Mouse (Mus musculus) thymus, postnatal 0 days (tissue): ENCODE measurements at regions not wholly inside any gene's neighbourhood (a gene's known extent, or its start where the extent isn't known, plus 50 kb on each side); places are given as distances from the start of the nearest gene placed in this dataset.

ENCODE experiments used
- DNase-seq: peaks from one replicate; pipeline ENCODE4 v3.0.0-alpha.2; 2015; ENCODE audit warnings: low spot score

DNA sequence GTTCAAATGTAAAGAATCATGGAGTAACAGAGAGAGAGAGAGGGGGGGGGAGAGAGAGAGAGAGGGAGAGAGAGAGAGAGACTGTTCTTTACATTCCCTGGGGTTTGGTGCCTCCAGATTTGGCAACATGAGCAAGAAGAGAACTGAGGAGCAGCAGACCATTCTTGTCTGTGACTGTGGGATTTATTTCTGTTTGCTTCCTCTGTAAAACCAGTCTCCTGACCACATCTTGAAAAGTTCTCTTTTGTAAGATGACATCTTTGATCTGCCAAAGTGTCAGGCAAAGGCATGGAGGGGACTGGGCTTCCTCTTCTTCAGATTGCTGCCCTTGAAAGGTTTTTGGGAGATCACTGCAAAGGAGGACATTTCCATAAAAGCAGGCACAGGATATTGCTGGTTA is 376.3 kb downstream of the Kcnj2 start:
- no peak for DNase-seq

DNA sequence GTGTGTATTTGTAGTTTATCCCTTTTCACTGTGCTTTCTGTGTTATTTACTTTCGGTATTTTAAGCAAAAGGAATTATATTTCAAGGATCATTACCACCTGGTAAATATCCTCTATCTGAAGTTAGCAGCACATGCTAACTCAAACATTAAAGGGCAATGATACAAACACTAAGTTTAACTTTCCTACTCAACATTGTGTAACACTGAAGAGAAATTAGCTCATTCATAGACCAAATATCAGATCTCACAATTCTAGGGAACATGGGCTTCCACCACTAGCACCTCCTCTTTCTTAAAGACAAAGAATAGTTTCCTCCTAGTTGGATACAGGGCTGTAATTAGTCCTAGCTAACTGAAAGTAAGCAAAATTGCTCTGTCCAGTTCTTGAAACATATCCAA is 377.4 kb downstream of the Kcnj2 start:
- no peak for DNase-seq

DNA sequence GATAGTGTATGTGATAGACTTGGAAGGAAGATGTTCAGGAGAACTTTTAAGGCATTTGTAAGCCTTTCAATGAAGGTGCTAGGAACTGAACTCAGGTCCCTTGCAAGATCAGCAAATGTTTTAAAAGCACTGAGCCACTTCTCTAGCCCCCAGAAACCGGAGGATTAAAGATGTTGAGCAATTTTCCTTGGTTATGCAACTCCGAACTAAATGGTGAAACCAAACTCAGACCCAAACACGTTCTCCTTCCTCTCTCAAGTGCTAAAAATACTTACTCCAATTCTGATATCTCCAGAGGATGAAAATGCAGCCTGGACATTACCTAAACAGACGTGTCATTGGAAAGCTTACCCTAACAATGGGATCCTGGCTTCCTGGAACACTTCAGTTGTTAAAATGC is 378.8 kb downstream of the Kcnj2 start:
- DNase-seq = no peak

DNA sequence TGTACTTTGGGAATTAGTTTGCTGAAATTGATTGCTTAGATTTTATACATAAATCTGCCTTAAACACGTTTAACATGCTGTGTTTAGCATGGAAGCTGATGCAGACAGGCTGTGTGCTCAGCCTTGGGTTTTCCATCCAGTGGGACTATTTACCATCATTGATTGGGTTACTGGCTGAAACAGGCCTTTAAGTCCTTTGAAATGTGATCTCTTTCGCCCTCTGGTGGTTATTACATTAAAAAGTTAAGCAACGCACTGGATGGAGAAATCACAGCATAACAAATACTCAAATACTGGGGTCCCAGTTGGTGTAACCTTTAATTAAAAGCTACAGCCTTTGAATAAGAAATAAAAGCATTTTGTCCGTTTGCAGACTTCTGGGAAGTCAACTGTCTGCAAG is 379.8 kb downstream of the Kcnj2 start:
- DNase-seq = peak; percentile 10

DNA sequence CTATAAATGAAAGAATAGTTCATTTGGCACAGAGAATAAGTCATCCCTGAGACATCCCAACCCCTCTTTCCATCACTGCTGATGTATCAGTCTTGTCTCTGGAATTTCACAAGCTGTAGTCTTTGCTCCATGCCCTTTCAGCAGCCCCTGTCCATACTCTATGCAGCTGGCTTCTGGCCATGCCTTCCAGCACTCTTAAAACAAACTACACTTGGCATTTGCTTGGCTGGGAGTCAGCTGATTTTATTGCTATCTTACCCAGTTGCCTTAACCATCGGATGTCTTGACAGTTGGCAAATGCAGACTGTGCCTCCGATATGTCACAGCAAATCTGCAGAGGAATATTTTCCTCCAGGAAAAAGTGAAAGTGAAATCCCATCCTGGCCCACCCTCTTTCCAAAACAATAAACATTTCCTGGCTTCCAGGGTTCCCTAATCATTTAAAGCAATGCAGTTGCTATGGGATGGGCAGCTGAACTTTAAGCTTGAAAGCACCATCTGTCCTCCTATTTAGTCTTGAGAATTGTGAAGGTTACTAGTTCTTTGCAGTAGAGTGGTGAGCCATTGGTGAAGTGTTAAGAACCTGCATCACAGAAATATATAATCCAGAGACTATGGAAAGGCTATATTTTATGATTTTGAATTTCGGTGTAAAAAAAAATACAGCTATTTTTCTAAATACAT is 385.0 kb downstream of the Kcnj2 start:
- DNase-seq = no peak

DNA sequence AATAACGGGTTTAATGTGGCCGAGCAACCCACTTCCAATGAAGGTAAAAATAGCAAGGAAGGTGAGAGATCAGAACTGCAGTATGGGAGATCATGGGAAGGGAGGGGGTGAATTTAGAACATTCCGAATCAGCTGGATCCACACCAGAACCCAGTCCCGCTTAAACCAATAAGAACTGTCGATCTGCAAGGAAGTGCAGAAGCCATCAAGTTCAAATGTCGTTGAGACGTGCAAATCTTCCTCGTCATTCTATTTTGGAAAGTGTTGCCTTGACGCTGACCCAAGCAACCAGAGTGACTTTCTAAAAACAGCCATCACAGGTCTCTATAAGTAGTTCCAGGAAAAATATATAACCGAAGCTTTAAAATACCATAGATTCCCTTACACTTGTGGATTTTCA is 394.1 kb downstream of the Kcnj2 start:
- DNase-seq = no peak

DNA sequence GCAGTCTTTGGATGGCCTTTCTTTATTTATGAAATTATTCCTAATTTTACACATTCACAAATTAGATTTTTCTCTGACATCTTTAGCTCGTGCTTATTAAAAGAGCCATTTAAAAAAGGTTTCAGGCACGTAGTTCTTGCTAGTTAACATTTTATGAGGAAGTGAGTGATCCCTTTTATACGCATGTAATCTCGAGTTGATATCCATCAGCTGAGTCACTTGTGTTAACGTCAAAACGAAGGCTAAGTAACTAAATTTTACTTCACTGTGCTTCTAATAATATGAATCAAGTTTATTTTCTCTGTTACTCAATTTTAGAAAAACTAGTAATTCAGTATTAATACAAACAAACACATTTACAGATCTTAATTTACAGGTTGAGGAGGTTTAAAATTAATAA is 419.0 kb downstream of the Kcnj2 start:
- DNase-seq = no peak

DNA sequence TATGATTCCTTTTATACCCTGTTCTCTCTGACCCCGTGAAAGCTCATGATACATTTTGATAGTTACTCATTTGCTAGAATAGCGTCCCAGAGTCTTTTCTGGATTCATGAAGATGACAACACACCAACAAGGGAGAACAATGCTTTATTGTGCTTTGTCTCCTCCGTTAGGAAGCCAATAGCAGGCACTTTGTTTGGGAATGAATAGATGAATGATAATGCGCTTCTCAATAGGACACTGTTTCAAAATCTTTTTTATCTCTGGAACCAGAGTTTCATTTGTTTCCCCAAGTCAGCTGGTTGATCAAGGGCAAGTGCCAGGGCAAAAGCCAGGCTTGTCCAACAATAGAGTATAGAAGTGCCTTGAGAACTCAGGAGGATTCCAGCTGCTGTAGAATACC is 446.5 kb downstream of the Kcnj2 start:
- DNase-seq = no peak

DNA sequence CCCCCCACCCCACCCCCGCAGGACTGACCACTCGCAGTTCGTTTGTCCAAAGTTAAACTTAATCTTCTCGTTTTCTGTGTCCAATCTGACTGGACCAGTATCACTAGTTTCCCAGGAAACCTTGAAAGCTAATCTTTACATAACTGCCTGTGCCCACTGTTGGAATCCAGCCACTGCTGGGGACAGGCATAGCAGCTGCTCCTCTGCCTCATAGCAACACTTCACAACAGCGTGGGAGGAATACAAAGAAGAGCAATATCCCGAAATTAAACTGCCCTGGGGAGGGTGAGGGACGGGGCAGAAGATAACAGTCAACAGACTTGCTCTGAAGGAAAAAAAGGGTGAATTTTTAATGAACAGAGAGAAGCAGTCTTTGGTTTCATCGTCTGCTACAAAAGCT is 456.8 kb downstream of the Kcnj2 start:
- no peak for DNase-seq

DNA sequence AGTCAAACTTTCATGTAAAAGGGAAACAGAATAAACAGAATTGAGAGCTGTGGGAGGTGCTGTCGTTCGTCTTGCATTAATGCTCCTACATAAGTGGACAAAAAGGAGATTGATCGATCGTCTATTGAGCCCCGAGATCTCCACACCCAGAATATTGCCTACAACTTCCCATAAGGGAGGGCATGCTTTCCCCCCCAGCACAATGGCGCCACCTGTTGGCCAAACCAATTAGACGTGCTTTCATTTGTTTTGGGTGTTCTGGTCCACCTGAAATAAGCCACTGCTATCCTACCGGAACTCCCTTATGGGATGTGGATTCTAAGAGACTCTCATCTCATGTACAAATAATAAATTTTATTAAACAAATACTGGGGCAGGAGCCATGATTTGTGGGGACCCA is 457.5 kb downstream of the Kcnj2 start:
- peak; percentile 33 for DNase-seq

DNA sequence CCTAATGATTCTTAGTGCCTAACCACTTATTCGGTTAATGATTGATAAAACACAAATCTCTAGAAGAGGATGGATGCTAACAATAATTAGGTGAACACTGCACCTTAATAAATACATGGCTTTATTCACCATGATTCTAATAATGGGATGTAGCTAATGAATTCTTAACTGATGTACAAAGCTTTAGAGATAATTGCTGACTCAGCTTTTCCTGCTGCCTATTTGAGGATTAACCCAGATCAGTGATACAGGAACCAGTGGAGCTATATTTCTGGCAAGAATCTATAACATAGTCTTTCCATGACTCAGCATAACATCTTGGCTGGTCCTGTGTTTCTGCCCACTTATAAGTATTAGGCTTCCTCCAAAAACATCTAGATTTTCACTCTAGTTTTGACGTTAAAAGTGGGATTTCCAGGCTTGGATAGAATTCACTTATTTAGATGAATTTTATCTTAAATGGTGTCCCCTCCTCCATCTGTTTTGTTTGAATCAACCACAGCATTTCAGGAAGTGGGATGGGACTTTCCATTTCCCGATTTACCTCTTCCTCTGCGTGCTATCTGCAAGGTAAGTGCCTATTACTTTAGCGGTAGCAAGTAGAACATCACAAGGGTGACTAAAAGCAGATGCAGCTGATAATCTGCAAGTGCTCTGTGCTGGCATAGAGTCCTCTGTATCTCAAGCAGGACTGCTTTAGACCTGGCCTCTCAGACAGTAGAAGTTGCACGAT is 460.2 kb downstream of the Kcnj2 start:
- no peak for DNase-seq

DNA sequence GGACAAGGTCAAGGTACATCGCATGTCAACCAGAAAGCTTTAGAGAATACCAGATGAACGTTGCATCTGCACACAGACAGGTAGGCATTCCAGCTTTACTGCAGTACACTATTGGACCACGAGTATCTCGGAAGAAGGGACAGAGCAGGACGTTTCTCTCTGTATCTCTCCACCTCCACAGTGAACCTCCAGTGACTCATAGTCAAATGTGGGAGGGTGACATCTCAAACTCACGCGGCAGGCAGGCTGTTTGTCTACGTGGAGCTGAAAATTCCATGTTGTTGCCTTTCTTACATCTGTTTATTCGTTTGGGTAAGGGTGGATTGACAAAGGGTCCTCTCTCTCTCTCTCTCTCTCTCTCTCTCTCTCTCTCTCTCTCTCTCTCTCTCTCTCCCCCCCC is 463.6 kb downstream of the Kcnj2 start:
- no peak for DNase-seq

DNA sequence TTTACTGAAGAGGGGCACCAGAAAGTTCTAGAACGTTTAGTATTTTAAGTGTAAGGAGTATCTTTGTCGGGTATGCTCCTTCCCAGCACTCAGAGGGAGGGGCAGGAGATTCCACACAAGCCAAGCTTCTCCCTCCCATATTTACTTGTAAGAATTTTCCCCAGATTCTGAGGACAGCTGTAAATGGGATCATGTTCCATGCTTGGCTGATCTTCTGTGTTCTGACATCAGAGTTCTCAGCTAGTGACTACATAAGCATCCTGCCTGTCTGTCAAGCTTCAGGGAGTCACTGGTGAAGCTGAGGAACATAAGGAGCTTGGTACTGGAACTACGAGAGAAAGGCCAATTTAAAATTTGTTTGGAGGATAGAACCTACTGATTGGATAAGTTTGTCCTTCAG is 464.9 kb downstream of the Kcnj2 start:
- no peak for DNase-seq

DNA sequence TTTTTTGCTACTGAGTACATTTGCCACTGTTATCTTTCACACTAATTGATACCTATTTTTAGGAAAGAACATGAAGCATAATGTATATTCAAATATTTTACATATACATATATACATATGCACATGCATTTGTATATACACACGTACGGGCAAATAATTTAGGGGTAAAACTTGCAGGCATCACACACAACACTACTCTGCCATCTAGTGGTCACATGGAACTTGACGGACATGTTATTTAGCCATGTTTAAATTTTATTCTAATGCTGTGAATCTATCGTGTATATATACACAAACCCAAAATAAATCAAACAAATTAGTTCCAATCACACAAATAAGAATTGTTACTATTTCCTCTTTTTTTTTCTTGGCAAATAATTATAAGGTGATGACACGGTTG is 466.5 kb downstream of the Kcnj2 start:
- DNase-seq = peak; percentile 39

DNA sequence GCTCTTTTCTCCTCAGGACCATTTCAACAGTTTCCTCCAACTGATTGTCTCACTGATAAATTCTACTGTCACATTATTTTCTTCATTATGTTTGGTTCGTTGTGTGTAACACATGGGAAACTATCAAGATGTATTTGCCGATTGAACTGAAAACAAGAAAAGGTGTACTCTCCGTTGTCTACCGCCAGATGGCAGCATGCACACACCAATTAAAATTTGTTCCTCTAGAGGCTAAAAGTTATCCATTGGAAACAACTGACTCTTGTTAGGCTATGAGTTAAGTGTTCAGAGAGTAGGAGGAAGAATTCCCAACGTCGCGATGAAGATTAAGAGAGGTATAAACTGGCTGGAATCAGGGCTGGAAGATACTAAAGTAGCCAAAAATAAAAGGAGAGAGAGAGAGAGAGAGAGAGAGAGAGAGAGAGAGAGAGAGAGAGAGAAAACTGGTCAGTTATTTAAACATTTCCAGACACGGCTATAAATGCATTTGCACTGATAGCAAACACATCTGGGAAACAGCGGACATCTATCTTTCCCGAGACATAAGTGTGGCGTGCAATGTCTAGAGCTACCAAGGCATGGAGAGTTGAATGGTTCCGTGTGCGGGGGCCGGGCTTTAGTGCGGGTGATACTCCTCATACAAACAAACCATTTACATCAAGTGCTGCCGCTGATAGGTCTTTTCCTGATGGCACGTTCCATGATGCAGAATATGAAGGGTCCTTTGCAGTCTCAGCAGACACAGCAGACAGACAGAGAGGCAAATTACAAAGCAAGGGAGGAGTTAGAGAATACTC is 470.3 kb downstream of the Kcnj2 start:
- DNase-seq = peak; percentile 54

DNA sequence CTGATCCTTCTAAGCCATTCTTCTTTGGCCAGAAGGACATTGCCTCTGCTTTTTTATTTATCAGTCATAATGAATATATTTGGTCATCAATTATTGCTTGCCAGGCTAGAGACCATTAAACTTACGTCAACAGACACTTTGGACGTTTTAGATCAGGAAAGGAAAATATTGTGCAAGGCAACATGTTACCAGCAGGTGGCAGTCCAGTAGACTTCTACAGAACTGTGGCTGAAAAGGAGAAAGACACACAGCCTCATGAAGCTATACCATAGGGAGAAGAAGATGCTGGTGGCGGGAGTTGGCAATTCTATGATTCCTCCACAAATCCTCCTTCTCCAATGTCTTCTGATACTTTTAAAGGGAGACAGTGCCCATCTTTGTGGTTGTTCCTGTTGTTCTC is 471.7 kb downstream of the Kcnj2 start:
- peak; percentile 48 for DNase-seq

DNA sequence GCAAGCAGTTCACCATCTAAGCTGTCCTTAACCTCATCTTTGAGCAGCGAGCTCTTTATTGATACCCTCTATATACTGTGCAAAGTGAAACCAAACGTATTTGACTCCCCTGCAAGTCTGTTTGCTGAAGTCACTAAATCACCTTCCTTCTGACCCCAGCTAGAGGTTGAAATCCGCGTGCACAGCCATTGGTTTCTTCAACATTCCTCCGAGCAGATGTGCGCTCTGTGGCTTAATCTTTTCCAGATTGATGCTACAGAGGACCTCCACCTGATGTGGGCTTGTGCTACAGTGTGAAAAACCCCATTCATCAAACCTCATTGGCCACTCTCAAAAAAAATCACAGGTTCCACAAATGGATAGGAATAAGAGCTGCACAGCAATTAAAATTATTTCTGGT is 474.0 kb downstream of the Kcnj2 start:
- no peak for DNase-seq

DNA sequence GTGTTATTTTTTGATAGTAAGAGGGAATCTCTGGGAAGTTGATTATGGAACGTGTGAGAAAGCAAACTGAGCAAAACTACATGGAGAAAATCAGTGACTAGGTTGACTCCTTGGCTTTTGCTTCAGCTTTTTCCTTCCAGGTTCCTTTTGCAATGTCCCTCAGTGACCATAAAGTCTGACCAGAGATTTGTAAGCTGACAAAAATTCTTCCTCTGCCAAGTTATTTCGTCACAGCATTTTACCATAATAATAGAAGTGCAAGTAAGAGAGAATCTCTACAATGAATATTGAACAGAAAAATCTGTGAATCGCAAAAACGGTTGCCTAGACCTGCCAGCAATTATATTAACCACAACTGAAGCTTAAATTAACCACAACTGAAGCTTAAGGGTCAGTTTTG is 479.3 kb downstream of the Kcnj2 start:
- no peak for DNase-seq

DNA sequence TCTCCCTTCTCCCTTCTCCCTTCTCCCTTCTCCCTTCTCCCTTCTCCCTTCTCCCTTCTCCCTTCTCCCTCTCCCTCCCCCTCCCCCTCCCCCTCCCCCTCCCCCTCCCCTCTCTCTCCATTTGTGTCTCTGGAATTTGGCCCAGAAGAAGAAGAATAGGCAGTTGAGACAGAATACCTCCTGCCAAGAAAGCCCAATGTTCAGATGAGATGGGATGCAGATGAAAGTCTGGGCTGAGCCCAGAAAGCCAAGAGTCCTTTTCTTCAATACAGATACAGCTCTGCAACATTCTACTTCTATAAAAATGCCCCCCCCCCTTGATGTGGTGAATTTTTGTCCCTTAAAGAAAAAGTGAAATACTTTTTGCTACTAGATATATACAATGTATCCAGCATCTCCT is 489.2 kb downstream of the Kcnj2 start:
- no peak for DNase-seq

DNA sequence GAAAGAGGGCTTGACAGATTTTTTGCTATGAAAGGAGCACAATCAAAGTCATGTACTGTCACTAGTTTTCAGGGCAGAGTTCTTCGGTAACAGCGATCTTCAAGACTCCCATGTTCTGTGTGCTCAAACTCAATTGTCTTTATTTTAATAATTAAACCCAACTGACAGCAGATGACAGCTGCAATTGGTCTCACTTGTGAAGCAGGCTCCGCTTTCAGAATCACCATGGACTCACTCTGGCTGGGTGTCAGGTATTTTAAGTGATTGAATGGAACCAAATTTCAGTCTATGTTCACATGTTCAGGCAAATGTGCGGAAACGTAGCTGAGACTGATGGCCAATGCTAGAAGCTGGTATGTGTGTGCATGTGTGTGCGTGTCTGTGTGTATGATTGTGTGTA is 489.7 kb downstream of the Kcnj2 start:
- no peak for DNase-seq

DNA sequence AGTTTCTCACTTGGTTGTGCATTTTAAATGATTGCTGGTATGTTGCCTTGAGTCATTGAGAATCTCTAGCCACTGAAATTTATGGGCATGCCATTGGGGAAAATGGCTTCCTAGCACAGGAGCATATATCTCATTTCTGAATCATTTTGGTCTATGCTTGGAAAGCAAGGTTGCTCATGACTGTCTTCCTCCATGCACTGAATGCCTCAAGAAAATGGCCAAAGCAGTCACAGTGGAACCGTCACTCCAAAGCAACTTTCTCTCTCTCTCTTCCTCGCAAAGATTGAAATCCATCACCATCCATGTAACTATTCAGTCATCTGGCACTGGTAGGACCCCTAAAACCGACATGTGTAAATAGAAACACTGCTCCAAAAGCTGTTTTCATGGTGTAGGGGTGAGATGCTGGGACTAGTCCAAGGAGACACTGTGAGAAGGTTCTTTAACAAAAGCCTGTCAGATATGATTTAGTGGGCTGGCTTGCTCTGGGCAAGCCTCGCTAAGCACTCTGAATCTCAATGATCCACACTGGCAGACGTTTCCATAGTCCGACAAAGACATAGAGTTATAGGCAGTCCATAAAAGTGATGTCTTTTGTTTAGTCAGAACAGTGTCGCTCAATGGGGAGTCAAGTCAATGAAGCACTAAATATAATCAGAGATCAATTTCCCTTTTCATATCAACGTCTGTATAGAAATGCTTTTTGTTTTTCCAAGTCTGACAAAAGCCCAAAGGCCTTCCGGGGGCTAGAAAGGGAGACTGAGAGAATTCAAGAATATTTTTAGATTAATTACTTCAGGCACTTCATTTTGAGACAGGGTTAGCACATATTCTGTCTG is 492.6 kb downstream of the Kcnj2 start:
- no peak for DNase-seq

DNA sequence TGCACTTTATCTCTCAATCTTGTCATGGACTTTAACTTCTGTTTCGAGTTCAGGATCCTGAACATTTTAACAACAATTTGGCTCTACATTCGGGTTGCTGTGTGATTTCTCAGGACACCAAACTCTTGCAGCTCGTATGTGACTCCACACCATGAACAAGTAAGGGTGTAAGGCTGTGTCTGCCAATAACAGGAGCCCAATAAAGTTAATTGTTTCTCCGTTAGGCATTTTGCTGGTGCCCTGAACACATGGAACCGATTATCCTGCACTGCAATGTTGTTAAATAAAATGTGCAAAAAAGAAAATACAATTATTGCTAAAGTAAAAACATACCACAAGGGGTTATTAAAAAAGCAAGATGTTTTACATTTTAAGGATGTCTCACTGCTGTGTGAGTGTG is 497.2 kb downstream of the Kcnj2 start:
- DNase-seq = no peak
